Mouse (Mus musculus) duodenum, adult 2 months (tissue): ENCODE data around the gene Gm20837. TPM values are rescaled to one million over a fixed set of nuclear protein-coding genes. Genes with fewer than 3 reads are reported as not detected.

Experiments used
- polyA plus RNA-seq: library from polyadenylated mRNA; depleted of rRNA; stranded (reverse); fragments of >200 nt; gene quantifications from 2 replicates; pipeline ENCODE4 v1.2.3, GENCODE M21; 2012; ENCODE audit warnings: low replicate concordance; rRNA removed

The Gm20837 gene
- polyA plus RNA-seq, result not detected in 2 replicates

GRCm38 (mm10) chrY:90400948-90401347, at the start of gene Gm20837:
Gene Gm20837 (plus strand): TSS chrY:90401248.

